Mouse (Mus musculus) heart, embryonic 12.5 days (tissue): ENCODE data around the gene Fkbp2. TPM values are rescaled to one million over a fixed set of nuclear protein-coding genes. Genes with fewer than 3 reads are reported as not detected.
"Not testable (repeated sequence)": the region's sequence is repeated elsewhere in the genome, so short reads cannot be mapped to it uniquely, and the experiment has no call there.

ENCODE experiments used
- ATAC-seq: fragments of 200-750 bp; cut with Nextera tagmentation; 2 replicates; pipeline ENCODE4 v1.8.0; 2017; ENCODE audit warnings: moderate TSS enrichment, moderate library complexity; ENCODE audit not compliant: insufficient number of reproducible peaks, low FRiP score
- H3K27ac ChIP-seq: fragments of 300-500 bp; sonication (generic); 2 replicates; pipeline ENCODE4 v1.5.1; 2016; ENCODE audit warnings: mild to moderate bottlenecking, moderate library complexity; ENCODE audit not compliant: poor library complexity, severe bottlenecking
- H3K27me3 ChIP-seq: fragments of 300-500 bp; sonication (generic); replicated peaks from 2 replicates; pipeline ENCODE4 v1.6.1; 2016; ENCODE audit warnings: mild to moderate bottlenecking, moderate library complexity
- H3K36me3 ChIP-seq: fragments of 300-500 bp; sonication (generic); 2 replicates; pipeline ENCODE4 v1.6.1; 2016; ENCODE audit warnings: mild to moderate bottlenecking, moderate library complexity
- H3K4me1 ChIP-seq: fragments of 300-500 bp; sonication (generic); replicated peaks from 2 replicates; pipeline ENCODE4 v1.6.1; 2016; ENCODE audit warnings: mild to moderate bottlenecking
- H3K4me2 ChIP-seq: fragments of 300-500 bp; sonication (generic); 2 replicates; pipeline ENCODE4 v1.6.1; 2016; ENCODE audit warnings: mild to moderate bottlenecking, moderate library complexity
- H3K4me3 ChIP-seq: fragments of 300-500 bp; sonication (generic); 2 replicates; pipeline ENCODE4 v1.5.1; 2016; ENCODE audit warnings: mild to moderate bottlenecking
- H3K9ac ChIP-seq: fragments of 300-500 bp; sonication (generic); 2 replicates; pipeline ENCODE4 v1.6.1; 2016; ENCODE audit warnings: mild to moderate bottlenecking, moderate library complexity
- H3K9me3 ChIP-seq: fragments of 300-500 bp; sonication (generic); replicated peaks from 2 replicates; pipeline ENCODE4 v1.6.1; 2016; ENCODE audit warnings: mild to moderate bottlenecking, moderate library complexity
- WGBS: fragments of 180-500 bp; shearing (Covaris S2); methylation state at CpG from one replicate; pipeline ENCODE4 v1.1.7; 2016; 5-methylcytosine and 5-hydroxymethylcytosine counted together
- polyA plus RNA-seq: library from polyadenylated mRNA; unstranded; fragments of >200 nt; fragmentation: Nextera tagmentation; extraction: Ambion mirVana; gene quantifications from 2 replicates; pipeline ENCODE4 v1.2.1, GENCODE M21; 2016

Fkbp2 gene
- polyA plus RNA-seq, 1 experiment from 2014 or later, result 81.9 TPM

DNA sequence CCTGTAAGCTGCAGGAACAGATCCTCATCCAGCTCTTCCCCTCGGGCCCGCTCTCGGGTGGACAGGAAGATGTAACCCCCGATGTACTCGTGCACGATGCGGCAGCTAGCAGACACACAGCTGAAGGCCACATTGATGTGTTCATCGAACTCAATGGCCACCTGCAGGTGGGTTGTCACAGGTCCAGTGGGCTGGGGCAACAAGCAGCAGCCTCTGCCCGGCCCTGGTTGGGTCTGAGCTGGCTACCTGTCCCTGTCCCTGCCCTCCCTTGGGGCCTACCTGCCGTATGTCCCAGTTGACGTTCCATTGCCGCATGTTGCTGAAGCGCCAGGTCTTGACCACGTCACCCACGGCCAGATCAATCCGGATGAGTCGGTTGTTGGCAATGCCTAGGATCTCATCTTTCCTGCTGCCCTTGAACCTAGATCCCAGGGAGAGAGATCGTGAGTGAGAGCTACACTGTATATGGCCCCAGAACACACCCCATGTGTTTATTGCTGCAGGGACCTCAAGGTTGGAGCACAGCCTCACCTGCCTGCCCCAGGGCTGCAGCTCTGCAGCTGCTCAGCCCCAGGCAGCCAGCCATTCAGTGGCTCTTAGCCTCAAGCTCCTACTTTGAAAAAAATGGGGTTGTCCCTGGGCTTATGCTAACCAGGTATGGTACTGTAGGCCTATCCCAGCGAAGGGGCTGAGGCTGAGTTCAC lies 19.2 kb upstream of the Fkbp2 start:
- H3K4me1 ChIP-seq, result peaks cover 22% of the 10 kb centered on the region
- no peak overlapping the region for H3K27ac ChIP-seq
- no peak overlapping the region for H3K4me3 ChIP-seq
- H3K36me3 ChIP-seq, result peaks cover 26% of the 10 kb centered on the region
- H3K4me2 ChIP-seq, result no peak overlapping the region
- 0 out of 2 replicates have a peak, but pooled peaks cover 15% of the 10 kb centered on the region for H3K9me3 ChIP-seq
- H3K9ac ChIP-seq, result no peak overlapping the region
- no peak for ATAC-seq
- 91% methylated on average over 19 of the region's 19 CpGs for WGBS
- no peaks in the 10 kb centered on the region for H3K27me3 ChIP-seq

DNA sequence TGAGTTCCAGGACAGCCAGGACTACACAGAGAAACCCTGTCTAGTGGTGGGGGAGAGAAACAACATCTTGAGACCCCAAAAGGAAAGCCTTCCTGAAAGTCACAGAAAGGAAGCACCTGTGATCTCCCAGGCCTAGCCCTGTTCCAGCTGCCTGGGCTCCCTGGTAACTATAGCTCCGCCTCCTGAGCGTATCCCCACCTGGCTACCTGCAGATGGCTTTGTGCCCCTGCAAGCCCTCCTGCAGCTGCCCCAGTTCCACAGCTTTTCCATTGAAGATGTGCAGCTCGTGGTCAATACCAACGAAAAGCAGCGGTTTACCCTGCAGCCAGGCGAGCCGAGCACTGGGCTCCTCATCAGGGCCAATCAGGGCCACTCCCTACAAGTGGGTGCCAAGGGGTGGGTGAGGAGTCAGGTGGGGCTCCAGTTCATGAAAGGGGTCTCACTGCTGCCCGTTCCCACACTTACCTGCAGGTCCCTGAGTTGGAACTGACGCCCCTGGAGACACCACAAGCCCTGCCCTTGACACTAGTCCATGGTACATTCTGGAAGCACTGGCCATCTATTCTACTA lies 17.5 kb upstream of the Fkbp2 start:
- Histone ChIP-seq H3K9ac (no peak overlapping the region), H3K27ac (no peak overlapping the region), H3K4me1 (peaks cover 34% of the 10 kb centered on the region), H3K27me3 (no peaks in the 10 kb centered on the region), H3K4me2 (no peak overlapping the region), H3K9me3 (0 out of 2 replicates have a peak, but pooled peaks cover 15% of the 10 kb centered on the region), H3K4me3 (no peak overlapping the region), H3K36me3 (peaks cover 26% of the 10 kb centered on the region)
- 82% methylated on average over 9 of the region's 9 CpGs for WGBS
- ATAC-seq, result no peak

DNA sequence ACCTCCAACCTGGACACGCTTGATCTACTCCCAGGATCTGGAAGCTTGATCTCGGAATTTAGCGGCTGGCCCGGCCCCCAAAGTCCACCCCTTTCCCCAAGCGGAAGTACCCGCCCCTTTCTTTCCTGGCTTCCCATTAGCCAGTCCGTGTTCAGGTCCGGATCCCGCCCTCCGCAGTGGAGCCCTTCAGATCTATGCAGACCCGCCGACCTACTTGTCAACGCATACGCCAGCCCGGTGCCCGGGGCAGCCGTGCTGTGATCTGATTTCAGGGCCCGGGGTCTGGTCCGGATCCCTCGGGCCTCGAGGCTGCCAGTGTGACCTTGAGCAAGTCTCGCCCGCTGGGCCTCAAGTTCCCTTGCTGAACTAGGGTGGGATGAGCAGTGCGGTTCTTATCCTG lies 15.7 kb upstream of the Fkbp2 start, which contains the start of the genes Nudt22 and Trpt1:
Gene Nudt22 (minus strand): TSS at position 112 of the 400 bp plus-strand sequence.
Gene Trpt1 (plus strand): TSS at position 126 of the 400 bp plus-strand sequence.
- peak within 1 kb of the TSS; percentile 82 for H3K4me2 ChIP-seq
- ATAC-seq, result peak; percentile 73
- H3K9me3 ChIP-seq, result 0 out of 2 replicates have a peak, but pooled peaks cover 15% of the 10 kb centered on the region
- peaks cover 41% of the 10 kb centered on the region for H3K4me1 ChIP-seq
- peak within 1 kb of the TSS; percentile 67 for H3K27ac ChIP-seq
- H3K9ac ChIP-seq, result peak within 1 kb of the TSS; percentile 81
- H3K4me3 ChIP-seq, result peak within 1 kb of the TSS; percentile 61
- peaks cover 26% of the 10 kb centered on the region for H3K36me3 ChIP-seq
- WGBS, result under 1% methylated on average over 24 of the region's 24 CpGs
- H3K27me3 ChIP-seq, result no peaks in the 10 kb centered on the region

DNA sequence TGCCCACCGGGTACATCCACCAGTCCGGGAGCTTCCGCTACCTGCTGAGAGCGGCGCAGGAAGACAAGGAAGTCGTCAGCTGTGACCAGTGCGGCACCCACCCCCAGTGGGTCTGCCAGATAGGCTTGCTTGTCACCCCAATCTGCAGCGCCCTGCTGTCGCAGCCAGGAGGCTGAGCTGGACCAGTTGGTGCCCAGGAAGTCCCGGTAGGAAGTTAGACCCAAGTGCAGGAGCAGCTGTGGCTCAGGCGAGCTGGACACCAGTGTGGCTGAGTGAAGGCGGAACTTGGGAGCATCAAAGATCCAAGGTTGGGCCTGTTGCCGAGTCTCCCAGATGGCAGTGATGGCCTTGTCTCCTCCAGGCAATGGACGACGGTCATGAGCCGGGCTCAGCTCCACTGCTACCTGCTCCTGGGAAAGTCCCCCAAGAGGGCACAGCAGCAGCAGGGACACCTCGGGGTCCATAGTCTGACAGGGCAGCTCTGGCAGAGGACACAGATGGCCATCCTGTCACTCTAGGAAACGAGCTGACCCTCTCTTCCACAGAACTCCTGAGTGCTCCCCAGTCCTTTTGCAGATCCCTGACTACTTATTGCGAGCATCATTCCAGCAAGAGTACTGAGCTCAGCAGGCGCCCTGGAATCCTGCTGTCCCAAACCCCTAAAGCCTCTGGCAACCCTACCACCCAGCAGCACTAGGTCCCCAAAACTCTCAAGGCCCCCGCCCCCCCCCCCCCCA lies 15.1 kb upstream of the Fkbp2 start:
- 38% methylated on average over 21 of the region's 21 CpGs for WGBS
- peak overlapping the region; percentile 82 for H3K4me2 ChIP-seq
- H3K36me3 ChIP-seq, result peaks cover 25% of the 10 kb centered on the region
- peak overlapping the region; percentile 73 for H3K9ac ChIP-seq
- H3K27me3 ChIP-seq, result no peaks in the 10 kb centered on the region
- peak overlapping the region; percentile 61 for H3K4me3 ChIP-seq
- H3K27ac ChIP-seq, result no peak overlapping the region
- 0 out of 2 replicates have a peak, but pooled peaks cover 14% of the 10 kb centered on the region for H3K9me3 ChIP-seq
- ATAC-seq, result no peak
- peaks cover 41% of the 10 kb centered on the region for H3K4me1 ChIP-seq

DNA sequence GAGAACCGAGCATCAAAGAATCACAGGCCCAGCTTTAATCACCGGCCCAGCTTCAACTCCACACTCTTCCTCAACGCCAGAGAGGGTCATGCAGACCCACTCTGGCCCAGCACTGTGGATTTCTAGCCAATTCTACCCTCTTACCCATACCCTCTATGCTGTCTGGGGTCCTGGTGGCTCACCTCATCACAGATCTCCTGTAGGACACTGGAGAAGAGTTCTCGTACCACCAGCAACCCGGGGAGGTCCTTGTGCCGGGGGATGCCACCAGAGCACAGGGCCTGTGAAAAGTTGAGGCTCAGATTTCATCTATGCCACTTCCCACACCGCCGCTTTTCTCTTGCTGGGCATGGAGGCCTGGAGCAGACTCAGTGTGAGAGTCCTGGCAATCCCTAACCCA lies 14.2 kb upstream of the Fkbp2 start:
- Histone ChIP-seq H3K27me3 (no peaks in the 10 kb centered on the region), H3K27ac (no peak overlapping the region), H3K4me3 (no peak overlapping the region), H3K4me2 (peak overlapping the region; percentile 82), H3K36me3 (peaks cover 16% of the 10 kb centered on the region), H3K9me3 (0 out of 2 replicates have a peak, but pooled peaks cover 7% of the 10 kb centered on the region), H3K9ac (peak overlapping the region; percentile 73; the same call in 1 of the 2 replicates), H3K4me1 (peaks cover 41% of the 10 kb centered on the region)
- 84% methylated on average over 8 of the region's 8 CpGs for WGBS
- ATAC-seq, result no peak

DNA sequence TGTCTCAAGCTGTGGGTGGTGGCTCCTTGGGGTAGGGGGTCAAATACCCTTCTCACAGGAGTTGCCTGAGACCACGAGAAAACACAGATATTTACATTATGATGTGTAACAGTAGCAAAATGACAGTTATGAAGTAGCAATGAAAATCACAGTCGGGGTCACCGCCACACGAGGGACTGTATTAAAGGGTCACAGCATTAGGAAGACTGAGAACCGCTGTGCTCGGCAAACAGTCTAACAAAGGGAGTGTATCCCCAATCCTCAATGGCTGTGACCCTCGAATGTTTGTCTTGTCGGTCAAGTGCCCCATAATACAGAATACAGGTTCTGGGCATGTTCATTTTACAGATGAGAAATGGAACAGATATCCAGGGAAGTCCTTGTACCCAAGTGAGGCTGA lies 13.7 kb upstream of the Fkbp2 start:
- no peak overlapping the region for H3K4me3 ChIP-seq
- 84% methylated on average over 8 of the region's 8 CpGs for WGBS
- H3K27ac ChIP-seq, result no peak overlapping the region
- H3K9me3 ChIP-seq, result 0 out of 2 replicates have a peak, but pooled peaks cover 2% of the 10 kb centered on the region
- no peak overlapping the region for H3K4me2 ChIP-seq
- no peak for ATAC-seq
- no peaks in the 10 kb centered on the region for H3K27me3 ChIP-seq
- H3K36me3 ChIP-seq, result peaks cover 11% of the 10 kb centered on the region
- peaks cover 41% of the 10 kb centered on the region for H3K4me1 ChIP-seq
- no peak overlapping the region for H3K9ac ChIP-seq

DNA sequence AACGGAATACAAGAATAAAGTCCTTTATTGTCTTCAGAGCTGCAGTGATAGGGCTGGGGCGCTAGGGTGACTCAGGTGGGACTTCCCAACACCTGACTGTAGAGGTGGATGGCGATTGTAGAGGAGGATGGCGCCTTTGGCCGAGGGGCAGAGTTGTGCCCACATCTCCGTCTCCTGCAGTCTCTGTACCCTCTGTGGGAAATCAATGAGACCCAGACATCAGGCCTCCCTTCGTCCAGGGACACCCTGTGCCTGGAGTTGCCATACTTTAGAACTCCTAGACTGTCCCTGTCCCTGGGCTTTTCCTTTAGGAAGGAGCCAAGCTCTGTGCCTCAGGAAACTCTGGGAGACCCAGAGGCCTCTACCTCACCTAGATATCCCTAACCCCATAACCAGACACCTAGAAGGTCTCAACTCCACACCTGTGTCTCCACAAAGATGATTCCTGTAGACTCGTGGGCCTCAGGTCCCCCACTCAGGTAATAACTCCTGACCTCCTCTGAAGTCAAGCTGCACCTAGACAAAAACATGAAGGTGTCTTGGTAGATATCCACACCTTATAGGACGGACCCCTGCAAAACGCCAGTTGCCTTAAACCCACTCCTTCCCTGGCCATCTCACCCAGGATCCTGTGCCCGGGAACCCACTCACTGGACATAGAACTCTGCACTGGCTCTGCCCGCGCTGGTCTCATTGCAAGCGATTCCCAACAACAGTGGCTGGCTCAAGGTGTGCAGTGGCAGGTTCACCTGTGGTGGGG lies 12.9 kb upstream of the Fkbp2 start:
- H3K9me3 ChIP-seq, result no peaks in the 10 kb centered on the region
- 65% methylated on average over 14 of the region's 14 CpGs for WGBS
- peak overlapping the region; percentile 61 for H3K4me3 ChIP-seq
- H3K9ac ChIP-seq, result peak overlapping the region; percentile 76
- no peak for ATAC-seq
- H3K27ac ChIP-seq, result peak overlapping the region; percentile 82
- no peaks in the 10 kb centered on the region for H3K27me3 ChIP-seq
- peaks cover 44% of the 10 kb centered on the region for H3K4me1 ChIP-seq
- H3K36me3 ChIP-seq, result peaks cover 3% of the 10 kb centered on the region
- peak overlapping the region; percentile 93 for H3K4me2 ChIP-seq

DNA sequence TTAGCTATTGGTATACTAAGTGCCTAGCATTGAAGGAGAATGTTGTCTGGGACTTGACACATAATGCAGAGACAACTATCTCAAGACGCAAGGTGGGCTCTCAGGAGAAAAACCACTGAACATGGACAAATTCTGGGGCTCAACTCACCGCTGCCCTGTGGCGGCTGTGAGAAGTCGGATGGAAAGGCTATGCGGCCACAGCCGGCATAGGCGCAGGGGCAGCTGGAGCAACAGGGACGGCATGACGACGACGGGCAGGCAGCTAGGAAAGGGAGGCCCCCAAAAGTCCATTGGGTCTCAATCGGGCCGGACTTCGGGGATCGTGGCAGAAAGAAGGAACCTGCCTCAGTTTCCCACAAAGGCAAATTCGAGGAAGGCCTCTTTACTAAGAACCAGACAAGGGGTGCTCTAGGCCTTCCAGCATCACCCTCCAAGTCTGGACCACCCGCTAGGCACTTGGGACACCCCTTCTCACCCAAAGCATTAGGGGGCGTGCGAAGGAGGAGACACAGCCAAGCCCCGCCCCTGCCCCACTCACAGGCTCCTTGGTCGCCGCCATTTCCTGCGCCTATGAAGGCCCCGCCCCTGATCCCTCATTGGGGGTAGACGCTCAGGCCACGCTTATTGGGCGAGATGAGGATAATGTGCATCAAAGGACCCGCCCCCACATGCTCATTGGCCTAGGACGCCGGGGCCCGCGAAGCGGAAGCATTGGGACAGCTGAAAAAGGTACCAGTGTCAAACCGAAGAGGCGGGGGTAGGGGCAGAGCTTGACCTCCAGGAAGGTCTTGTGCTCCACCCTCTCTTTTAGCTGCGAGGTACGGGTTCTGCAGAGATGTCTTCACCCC lies 11.9 kb upstream of the Fkbp2 start, which contains the start of gene Dnajc4:
Gene Dnajc4 (minus strand): TSS at position 562 of the 848 bp plus-strand sequence.
- H3K4me1 ChIP-seq, result peaks cover 48% of the 10 kb centered on the region
- H3K9me3 ChIP-seq, result no peaks in the 10 kb centered on the region
- H3K4me3 ChIP-seq, result peak within 1 kb of the TSS; percentile 61
- peak within 1 kb of the TSS; percentile 82 for H3K27ac ChIP-seq
- no peaks in the 10 kb centered on the region for H3K36me3 ChIP-seq
- peak within 1 kb of the TSS; percentile 93 for H3K4me2 ChIP-seq
- ATAC-seq, result peak; percentile 92
- no peaks in the 10 kb centered on the region for H3K27me3 ChIP-seq
- H3K9ac ChIP-seq, result peak within 1 kb of the TSS; percentile 81
- 2% methylated on average over 37 of the region's 37 CpGs for WGBS

DNA sequence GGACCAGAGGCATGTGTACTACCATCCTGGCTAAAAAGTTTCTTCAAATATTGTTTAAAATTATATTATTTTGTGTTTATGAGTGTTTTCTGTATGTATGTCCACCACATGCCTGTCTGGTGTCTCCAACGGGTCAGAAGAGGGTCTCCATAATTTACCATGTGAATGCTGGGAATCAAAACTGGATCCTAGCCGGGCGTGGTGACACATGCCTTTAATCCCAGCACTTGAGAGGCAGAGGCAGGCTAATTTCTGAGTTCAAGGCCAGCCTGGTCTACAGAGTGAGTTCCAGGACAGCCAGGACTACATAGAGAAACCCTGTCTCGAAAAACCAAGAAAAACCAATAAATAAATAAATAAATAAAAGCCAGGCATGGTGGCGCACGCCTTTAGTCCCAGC lies 10.9 kb upstream of the Fkbp2 start:
- H3K27me3 ChIP-seq, H3K36me3 ChIP-seq, H3K4me3 ChIP-seq, ATAC-seq, H3K9ac ChIP-seq, H3K27ac ChIP-seq, H3K9me3 ChIP-seq: not testable (repeated sequence)
- 85% methylated on average over 6 of the region's 6 CpGs for WGBS
- Histone ChIP-seq H3K4me1 (peaks cover 47% of the 10 kb centered on the region), H3K4me2 (peak overlapping the region; percentile 93; the same call in 1 of the 2 replicates)

DNA sequence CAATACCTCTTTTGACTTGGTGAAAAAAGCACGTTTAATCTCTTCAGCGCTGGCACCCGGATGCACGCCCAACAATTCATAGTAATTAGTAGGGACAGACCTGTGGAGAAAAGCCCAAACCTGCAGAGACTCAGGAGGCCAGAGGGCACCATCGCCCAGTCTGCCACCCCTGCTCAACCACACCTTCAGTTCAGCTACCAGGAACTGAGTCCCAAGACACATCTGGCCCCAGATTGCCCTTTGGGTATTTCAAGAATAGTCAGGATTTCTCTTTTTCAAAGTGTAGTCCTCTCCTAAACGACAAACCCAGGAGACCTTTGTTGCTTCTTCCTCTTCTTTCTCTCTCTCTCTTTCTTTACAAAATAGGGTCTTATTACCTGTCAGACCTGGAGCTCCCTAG lies 10.4 kb upstream of the Fkbp2 start:
- Histone ChIP-seq H3K27ac (no peak overlapping the region), H3K4me3 (no peak overlapping the region), H3K27me3 (no peaks in the 10 kb centered on the region), H3K9ac (no peak overlapping the region), H3K36me3 (peaks cover 5% of the 10 kb centered on the region), H3K4me1 (peaks cover 51% of the 10 kb centered on the region), H3K4me2 (no peak overlapping the region), H3K9me3 (no peaks in the 10 kb centered on the region)
- no peak for ATAC-seq
- 79% methylated on average over 6 of the region's 6 CpGs for WGBS
